Mouse (Mus musculus) T-helper 1 cell (primary cell): ENCODE data around the gene Arhgef1.

Source experiments
- in situ Hi-C: fragments of 300-600 bp; cut with MboI, MseI; formaldehyde crosslinking; loops from one replicate; pipeline ENCODE4 v1.15.1; 2025; ENCODE audit warnings: high pct_unique_total_duplicates

Arhgef1 gene

DNA sequence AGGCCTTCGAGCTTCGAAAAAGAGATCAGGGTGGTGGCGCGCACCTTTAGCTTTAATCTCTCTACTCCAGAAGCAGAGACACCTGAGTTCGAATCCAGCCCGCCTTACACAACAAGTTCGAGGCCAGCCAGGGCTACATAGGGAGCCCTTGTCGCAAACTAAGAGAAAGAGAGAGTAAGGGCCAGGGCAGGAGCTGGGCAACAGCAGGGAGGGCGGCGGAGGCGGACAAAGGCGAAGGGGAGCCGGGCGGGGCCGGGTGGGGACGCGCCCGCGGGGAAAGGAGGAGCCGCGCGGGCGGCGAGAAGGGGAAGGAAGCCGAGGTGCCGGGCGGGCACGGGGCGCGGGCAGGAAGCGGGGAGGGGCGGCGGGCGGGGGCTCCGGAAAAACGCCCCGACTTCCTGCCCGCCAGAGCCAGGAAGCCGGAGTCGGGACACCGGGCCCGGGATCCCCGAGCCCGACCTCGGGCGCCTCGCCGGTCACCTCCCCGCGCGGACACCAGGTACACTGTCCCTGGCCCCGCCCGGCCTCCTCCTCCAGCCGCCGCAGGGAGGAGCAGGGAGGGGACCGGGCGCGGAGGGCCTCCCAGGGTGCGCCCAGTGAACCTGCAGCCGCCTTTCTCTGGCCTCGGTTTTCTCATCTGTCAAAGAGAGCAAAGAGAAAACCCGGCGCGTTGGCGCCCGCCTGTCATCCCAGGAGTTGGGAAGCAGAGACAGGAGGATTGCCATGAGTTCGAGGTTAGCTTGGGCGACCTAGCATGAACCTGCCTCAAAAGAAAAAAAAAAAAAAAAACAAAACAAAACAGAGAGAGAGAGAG, at the start of gene Arhgef1:
Arhgef1 (plus strand) TSS at position 283 of the 814 bp plus-strand sequence.
- in situ Hi-C loops: loop anchor here (10.0 kb wide), 1 partner anchor 498 kb away; no protein-coding TSS in a partner anchor

DNA sequence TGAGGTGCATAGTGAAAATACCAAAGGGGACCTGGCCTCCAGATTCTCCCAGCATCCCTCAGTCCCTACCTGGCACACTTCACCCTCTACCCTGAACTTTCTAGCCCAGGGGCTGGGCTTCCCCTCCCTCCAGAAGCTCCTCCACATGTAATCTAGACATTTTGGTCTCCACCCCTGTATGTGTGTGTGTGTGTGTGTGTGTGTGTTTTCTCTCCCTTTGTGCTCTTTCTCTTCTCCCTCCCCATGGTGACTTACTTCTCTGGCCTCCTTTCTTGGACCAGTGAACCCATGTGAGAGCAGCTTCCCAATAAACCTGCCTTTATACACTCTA, 49.5 kb upstream of the Arhgef1 start:
- in situ Hi-C loops: no loop called here

DNA sequence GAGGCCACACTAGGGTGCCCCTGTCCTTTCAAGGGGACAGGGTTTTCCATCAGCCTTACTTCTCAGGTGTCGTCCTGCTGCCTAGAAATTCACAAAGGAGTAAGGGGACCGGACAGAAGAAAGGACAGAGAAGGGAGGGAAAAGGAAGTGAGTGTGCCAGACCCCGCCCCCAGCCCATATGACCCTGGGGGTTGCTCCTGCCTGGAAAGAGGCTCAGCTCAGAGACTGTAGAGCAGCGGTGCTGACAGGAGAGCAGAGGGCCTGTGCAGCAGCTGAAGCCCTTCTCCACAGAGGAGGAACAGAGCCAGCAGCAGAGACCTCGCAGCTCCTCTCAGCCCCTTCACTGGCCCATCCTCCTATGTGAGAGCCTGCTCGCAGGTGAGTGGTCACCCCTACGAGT, 49.0 kb upstream of the Arhgef1 start:
- in situ Hi-C loops: no loop called here

DNA sequence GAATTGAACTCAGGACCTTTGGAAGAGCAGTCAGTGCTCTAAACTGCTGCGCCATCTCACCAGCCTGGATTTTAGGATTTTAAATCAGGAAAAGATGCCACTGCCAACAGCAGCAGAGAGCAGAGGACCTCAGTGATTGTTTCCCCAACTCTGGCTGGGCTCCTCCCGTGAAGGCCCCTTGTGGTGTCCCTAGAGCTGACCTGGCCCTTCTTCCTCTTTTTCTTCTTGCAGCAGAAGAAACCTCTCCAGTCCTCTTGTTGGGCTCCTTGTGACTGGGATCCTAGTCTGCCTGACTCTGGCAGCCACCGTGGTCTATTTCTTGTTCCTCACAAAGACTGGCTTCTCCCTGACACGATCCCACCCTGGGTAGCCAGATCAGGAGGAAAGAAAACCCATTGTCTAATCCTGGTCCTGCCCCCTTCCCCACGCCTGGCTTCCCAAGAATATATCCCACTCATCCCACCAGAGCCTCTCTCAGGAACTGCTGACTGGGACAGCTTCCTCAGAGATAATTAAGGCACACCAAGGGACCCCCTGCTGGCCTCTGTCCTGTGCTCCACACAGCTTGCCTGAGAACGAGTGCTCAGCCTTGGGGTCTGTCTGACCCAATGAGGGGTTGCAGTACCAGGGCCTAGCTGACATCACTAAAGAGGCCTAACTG, 46.1 kb upstream of the Arhgef1 start:
- in situ Hi-C loops: no loop called here

DNA sequence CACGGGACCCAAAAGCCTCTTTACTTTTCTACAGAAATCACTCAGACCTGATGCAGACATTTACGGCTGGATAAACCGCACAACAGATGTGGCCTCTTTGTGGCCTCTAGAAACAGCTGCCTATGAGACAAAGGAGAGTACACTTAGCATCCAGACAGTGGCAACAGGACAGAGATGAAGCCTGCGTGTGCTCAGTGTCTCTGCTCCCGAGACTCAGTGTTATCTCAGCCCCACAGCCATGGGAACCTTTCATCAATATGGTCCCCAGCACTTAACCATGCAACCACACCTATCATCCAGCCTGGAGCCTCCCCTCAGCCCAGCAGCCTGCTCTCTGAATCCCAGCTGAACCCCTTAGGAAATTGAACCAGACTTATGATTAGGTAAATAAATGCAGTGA, 43.5 kb upstream of the Arhgef1 start:
- in situ Hi-C loops: no loop called here

DNA sequence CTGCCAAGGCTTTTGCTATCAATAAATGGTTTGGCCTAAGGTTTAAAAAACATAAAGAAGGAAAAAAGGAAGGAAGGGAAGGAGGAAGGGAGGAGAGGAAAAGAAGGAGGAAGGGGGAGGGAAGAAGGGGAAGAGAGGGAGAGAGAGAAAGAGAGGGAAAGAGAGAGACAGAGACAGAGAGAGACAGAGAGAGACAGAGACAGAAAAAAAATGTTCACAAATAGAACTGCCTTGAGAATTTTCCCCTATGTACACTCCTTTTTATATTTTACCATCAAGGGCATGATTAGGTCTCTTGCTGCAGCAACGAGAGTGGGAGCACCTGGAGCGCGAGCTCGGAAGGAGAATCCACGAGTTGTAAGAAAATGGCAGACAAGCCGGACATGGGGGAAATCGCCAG, 40.8 kb upstream of the Arhgef1 start, which contains the start of gene Gm9844:
Gm9844 (plus strand) TSS at position 301 of the 400 bp plus-strand sequence.
- in situ Hi-C loops: no loop called here

DNA sequence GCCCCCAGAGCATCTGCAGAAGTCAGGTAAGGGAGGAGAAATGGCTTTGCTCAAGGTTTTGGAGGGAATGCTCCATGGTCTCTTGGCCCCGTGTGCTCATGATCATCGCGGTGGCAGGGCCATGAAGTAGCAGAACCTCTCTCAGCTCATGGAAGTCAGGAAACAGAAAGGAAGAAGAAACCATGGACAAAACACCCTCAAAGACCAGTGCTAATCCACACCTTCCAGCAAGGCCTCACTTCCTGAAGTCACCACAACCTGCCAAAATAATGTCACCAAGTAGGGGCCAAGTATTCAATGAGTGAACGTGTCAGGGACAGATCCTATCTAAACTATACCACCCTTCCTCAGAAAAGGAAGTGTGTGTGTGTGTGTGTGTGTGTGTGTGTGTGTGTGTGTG, 39.9 kb upstream of the Arhgef1 start:
- in situ Hi-C loops: no loop called here

DNA sequence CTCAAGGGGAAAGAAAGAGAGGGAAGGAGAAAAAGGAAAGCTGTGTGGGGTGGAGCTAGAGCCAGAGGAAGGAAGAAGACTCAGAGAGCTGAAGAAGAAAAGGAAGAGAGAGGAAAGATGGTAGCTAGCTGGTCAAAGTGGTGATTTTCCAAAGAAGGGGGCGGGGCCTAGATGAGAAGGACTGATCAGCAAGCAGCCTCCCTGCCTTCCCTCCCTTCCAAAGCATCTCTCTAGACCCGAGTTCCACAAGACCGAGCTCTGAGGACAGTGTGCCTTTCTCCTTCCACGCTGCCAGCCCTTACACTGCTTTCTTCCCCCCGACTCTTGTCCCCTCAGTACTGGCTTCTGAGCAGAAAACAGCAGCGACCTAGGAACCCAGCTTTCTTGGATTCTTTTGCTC, 38.6 kb upstream of the Arhgef1 start:
- in situ Hi-C loops: no loop called here

DNA sequence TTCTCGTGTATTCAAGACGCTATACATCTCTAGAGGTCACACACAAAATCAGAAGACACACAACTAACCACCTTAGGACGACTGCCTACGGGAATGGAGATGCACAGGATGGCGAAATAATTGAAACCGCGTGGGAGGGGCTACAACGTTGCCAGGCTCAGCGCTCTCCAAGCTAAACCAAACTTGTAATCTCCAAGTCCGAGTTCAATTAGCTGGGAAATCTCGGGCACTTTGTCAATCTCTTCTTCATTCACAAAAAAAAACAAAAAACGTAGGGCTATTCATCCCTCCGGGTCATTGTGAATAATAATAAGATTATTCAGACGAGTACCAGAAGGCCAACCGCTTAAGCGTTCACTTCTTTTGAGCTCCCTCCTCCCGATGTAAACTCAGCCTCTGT, 33.6 kb upstream of the Arhgef1 start:
- in situ Hi-C loops: no loop called here

DNA sequence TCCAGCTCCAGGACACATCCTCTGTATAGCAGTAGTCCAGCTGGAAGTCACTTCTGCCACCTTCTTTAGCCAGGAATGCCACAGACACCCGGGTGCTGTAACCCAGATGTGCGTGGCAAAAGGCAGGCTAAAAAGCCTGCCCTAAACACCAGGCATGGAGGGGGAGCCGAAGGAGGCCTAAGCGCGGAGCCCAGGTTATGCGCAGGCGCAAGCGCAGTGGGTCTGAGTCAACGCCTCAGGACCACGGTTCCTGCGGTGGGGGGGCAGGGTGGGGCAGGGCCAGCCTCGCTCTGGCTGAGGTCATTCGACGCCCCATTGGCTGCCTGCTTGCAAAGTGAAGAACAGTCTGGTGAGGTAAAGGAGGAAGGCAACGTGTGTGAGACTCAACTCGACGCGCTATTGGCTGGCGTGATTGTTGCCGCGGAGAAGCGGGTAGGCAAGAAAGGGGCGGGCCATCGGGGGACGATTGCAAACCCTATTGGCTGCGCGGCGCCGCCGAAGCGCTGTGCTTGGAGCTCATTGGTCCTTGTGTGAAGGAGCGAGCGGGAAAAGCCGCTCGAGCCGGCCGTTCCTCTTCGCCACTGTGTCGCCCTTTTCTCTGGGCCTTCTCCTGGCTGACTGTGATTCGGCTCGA, 33.1 kb upstream of the Arhgef1 start, which contains the start of the genes Lypd4 and Dmrtc2:
Lypd4 (minus strand) TSS at position 410 of the 634 bp plus-strand sequence.
Dmrtc2 (plus strand) TSS at position 526 of the 634 bp plus-strand sequence.
- in situ Hi-C loops: no loop called here

DNA sequence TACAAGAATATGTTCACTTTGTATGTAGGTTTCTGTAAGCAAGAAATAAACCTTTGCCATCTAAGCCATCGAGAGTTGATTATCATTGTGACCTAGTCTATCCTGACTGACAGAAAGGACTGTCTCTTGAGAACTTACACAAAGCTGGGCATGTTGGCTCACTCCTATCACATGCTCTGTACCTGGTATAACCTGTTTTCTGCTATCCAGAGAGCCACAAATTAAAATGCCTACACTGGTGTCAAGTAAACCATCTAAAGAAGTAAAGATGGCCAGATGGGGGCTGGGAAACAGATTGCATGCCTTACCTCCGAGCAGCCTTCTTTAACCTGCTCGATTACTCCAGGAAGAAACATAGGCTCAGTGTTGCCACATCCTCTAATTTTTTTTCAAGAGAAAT, 25.1 kb upstream of the Arhgef1 start:
- in situ Hi-C loops: no loop called here

DNA sequence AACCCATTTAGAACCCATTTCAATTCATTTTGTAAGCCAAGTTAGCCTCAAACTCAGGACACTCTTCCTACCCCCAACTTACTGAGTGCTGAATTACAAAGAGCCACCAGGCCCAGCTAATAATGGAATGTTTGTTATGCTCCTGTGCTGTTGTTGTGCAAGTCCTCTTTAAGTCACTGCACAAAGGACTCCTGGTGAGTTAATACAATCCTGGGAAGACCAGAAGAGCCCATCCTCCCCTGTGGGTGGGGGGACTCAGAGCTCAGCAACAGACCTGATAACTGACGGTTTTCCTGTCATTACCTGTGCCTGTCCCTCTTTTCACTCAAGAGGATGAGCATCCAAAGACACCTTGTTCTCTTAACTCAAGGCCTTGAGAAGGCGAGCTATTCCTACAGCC, 23.1 kb upstream of the Arhgef1 start:
- in situ Hi-C loops: no loop called here

DNA sequence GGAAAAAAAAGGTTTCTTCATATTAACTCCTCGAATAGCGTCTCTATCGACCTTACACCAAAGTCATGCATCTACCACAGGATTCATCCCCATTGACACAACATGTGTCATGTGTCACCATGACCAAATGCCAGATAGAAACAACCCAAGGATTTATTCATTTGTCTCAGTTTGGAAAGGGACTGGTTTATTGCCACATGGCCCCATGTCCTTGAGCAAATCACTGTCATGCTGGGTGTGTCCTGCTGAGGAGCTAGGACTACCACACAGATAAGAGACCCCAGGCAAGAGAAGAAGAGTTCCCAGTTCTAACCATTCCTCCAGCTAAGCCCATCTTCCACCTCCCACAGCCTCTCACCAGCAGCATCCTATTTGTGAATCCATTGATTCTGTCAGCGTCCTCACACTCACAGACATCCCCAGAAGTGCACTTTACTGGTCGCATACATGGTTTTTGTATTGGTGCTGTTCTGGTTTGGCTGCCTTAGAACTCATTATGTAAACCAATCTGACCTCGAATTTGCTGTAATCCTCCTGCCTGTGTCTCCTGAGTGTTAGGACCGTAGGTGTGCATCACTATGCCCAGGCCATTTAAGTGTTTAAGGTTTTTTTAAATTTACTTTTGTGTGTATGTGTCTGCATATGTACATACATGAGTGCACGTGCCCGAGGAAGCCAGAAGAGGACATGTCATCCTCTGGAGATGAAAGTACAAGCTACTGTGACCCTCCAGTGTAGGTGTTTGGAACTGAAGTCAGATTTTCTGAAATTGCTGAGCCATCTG, 20.1 kb upstream of the Arhgef1 start:
- in situ Hi-C loops: no loop called here

DNA sequence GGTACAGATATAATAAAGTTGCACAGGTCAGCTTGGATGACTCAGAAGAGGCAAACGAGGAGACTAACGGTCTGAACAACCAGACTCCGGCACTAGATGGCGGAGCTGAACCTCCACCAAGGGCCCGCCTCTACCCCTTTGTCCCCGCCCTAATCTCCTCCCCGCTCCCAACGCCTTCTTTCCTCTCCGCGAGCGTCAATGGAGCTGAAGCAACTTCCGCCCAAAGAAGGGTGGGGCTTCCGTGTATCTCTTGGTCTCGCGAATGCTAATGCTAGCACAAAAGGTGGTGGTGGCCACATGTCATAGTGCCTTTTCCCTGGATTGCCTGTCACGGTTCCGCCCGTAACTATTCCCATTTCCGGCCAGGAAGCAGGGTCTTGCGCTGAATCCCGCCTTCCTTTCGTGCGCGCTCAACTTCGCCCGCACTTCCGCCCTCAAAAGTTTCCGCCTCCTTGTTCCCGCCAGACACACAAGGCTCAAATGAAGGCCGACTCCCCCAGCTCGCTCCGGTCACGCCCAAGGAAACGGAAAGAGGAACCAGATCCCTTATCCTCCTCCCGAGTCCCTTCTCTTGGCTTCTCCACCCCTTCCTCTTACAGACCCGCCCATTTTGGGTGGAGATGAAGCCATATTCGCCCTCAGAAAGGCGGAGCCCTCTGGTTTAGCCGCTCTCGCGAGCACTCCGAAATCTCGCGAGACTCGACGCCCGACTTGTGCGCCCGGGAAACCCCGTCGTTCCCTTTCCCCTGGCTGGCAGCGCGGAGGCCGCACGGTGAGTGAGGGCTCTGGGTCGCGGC, 18.6 kb upstream of the Arhgef1 start, which contains the start of gene Rps19:
Rps19 (plus strand) TSS at position 476 of the 797 bp plus-strand sequence.
- in situ Hi-C loops: no loop called here

DNA sequence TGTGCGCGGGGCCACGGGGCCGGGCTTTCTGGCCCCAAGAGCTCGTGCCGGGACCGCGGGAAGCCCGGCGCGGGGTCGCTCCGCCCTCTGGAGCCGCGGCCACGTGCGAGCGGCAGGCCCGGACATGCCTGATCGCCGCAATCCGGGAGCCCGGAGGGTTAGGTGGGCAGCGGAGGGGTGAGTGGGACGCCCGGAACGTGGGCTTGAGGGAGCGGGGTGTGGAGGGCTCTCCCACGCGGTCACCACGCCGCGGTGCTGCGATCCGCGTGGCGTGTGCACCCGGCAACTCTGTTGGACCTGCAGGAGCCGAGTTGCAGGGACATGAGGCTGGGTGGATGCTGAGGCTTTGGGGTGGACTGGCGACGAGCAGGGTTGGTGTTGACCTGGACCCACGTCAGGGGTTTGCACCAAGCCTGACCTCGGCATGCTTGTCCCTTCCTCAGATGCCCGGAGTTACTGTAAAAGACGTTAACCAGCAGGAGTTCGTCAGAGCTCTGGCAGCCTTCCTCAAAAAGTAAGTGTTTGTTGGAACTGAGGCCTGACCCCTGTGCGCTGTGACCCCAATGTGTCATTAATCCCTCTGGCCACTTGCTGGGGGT, 17.9 kb upstream of the Arhgef1 start:
- in situ Hi-C loops: no loop called here

DNA sequence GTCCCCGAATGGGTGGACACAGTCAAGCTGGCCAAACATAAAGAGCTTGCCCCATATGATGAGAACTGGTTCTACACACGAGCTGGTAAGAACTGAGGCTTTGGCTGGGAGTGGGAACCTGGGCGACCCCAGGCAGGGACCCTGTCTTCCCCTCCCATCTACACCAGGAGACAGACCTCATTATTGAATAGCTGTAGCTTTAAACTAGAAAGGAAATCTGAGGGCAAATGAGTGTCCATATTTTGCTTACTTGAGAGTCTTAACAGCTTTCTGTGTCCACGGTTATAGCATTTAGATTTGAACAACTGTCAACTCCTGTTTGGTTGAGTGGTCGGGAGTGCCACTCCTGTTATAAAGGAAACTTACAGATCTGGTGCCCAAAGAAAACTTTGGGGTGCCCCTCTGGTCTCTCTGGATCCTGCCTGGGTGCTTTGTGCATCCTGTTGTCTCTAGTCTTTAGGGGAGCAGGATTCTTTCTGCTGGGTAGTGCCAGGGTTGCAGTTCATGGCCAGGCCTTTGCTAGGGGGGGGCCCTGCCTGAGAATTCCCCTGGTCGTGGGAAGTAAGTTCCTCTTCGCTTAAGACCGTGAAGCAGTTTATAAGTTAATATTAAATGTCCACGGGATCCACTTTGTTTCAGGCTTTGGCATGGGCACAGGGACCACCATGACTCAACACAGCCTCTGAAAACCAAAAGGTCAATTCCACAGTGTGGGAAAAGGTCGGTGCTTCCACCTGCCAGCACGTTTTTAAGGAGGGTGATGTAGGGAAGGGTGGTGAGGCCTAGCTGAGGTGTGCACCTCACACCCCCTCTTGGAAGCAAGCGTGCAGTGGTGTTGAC, 17.0 kb upstream of the Arhgef1 start:
- in situ Hi-C loops: no loop called here

DNA sequence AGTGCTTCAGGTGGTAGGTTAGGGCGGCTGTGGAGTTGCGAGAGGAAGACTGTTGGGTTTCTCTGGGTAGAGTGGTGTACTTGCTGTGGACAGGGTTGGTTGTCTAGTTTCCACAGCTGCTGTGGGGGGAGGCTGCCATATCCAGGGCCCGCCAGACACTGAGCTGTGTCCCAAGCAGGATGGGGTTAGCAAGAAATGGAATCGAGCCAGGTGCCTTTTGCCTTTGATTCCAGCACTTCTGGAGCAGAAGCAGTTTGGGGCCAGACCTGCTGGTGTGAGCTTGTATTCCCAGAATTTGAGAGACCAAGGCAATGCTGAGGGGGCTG, 16.4 kb upstream of the Arhgef1 start:
- in situ Hi-C loops: no loop called here

DNA sequence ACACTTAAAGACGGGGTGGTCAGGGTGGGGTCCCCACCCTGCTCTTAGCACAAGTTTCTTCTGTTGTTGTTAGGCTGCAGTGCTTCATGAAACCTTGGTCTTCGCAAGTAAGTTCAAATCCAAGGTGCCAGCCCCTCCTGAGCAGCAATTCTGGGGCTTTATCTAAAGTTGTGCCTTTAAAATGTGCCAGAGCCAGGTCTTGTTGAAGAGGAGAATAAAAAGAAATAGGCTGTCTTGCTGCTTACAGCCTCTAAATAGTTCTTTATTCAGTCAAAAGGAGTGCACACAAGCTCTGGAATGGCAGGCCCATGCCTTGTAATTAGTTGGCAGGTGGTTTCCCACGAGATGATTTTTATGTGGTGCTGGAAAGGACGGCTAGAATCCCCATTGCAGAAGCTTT, 15.6 kb upstream of the Arhgef1 start:
- in situ Hi-C loops: no loop called here

DNA sequence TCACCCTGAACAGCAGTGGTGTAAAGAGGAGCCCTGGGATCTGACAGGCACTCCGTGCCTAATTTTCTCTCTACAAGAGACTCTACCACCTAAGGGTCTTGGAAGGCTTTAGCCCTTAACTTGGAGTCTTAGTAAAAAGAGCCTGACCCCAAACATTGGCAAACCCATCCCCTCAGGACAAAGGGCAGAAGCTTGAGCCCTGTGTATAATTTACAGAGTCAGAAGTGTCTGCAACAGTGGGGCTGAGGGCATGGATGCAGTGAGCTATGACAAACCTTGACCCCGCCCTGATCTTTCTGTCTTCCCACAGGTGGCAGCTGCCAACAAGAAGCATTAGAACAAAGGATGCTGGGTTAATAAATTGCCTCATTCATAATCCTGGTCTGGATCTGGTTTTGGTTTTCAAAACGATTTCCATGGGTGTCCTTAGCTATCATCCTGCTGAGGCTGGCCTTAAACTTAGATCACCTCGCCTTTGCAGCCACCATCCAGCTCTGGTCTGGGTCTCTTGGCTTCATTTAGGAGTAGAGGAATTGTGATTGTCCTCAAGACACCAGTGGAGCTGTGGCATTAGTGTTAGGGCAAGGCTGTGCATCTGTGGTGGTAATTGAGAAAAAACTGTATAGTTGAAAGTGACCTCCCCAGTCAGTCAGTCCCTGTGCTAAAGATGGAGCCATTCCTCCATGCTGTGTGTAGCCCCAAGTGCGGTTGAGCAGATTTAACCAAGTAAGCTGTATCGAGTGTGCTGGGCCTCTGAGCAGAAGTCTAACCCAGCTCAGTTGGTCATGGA, 13.1 kb upstream of the Arhgef1 start:
- in situ Hi-C loops: no loop called here
